Mouse (Mus musculus): Measurements from ENCODE around the gene Fbxw5. TPM values are rescaled to one million over a fixed set of nuclear protein-coding genes. Genes with fewer than 3 reads are reported as not detected.
A peak's percentile ranks its signal among the peaks of the same experiment; 100 is the strongest.

The Fbxw5 gene
- 10 to 100 TPM; 92.0 to 96.2 TPM for total RNA-seq (2021)
- long read RNA-seq, experiment 1, transcript Fbxw5-201 (9 exons, 2,388 nt) = major isoform, 154 of 231 reads
- long read RNA-seq, experiment 1, partial matches to known transcripts = 27 of 231 reads
- long read RNA-seq, experiment 1, other reads (novel, unspliced or antisense) = 49 of 231 reads
- long read RNA-seq, experiment 2, transcript Fbxw5-201 (9 exons, 2,388 nt) = major isoform, 161 of 224 reads
- long read RNA-seq, experiment 2, partial matches to known transcripts = 21 of 224 reads
- long read RNA-seq, experiment 2, other reads (novel, unspliced or antisense) = 40 of 224 reads

DNA sequence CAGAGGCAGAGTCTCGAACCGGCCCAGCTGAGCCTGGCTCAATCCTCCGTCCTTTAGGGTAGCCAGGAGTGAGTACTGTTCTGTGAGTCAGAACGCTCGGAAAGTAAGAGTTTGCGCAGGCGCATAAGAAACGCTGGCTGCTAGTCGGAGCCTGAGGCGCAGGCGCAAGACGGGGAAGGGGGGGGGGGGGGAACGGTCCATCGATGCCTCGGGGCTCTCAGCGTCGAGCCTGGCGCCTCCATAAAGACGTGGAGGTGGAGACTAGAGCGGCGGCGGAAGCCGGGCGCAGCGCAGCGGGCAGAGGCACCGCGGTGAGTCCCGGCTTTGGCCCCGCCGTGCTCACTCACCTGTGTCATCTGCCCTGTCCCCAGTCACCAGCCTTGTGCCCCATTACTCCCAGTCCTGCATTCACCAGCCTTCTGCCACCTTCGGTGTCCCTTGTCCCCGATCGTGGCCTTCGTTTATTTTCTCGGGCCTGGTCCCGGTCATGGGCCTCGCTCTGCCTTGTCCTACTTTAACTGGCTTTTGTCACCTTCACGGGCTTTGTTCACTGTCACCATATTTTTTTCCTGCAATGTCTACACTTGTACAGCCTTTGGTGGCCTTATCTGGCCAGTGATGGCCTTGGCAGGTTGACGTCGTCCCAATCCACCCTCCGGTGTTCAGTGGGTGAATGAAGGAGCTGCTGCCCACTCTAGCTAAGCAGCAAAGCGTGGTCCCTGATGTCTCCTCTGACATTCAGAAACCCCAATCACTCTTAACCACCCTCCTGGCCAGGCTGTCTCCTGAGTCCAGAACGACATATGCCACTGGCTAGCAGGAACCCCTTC, at the start of gene Fbxw5:
TSS of gene Fbxw5 (plus strand) at position 175 of the 830 bp plus-strand sequence.
- intact Hi-C loops (cut with DNase I) = no loop called here
- peak; percentile 85 to 86 for DNase-seq

GRCm38 (mm10) chr2:25450853-25451647, 49.5 kb upstream of the Fbxw5 start:
- intact Hi-C loops (cut with DNase I) = no loop called here
- DNase-seq = no peak

DNA sequence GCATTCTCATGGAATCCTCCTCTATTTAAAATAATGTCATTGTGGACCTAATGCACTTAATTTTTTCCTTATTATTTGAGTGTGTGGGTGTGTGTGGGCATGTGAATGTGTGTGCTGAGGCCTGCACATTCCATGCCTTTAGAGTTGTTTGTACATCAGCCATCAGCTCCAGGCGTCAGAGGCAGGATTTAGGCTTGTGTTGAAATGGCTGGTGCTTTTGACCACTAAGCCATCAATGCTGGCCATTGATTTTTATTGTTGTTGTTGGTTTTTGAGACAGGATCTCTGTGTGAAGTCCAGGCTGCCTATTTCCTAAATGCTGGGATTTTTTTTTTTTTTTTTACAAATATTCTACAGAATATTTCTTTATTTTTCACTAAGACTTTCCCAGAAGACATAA, 47.6 kb upstream of the Fbxw5 start:
- intact Hi-C loops (cut with DNase I) = no loop called here
- DNase-seq = no peak

GRCm38 (mm10) chr2:25456205-25456953, 44.2 kb upstream of the Fbxw5 start, which contains the start of gene Clic3:
Gene Clic3, plus strand, starts transcription at chr2:25456838.
- no peak for DNase-seq
- intact Hi-C loops (cut with DNase I) = no loop called here

DNA sequence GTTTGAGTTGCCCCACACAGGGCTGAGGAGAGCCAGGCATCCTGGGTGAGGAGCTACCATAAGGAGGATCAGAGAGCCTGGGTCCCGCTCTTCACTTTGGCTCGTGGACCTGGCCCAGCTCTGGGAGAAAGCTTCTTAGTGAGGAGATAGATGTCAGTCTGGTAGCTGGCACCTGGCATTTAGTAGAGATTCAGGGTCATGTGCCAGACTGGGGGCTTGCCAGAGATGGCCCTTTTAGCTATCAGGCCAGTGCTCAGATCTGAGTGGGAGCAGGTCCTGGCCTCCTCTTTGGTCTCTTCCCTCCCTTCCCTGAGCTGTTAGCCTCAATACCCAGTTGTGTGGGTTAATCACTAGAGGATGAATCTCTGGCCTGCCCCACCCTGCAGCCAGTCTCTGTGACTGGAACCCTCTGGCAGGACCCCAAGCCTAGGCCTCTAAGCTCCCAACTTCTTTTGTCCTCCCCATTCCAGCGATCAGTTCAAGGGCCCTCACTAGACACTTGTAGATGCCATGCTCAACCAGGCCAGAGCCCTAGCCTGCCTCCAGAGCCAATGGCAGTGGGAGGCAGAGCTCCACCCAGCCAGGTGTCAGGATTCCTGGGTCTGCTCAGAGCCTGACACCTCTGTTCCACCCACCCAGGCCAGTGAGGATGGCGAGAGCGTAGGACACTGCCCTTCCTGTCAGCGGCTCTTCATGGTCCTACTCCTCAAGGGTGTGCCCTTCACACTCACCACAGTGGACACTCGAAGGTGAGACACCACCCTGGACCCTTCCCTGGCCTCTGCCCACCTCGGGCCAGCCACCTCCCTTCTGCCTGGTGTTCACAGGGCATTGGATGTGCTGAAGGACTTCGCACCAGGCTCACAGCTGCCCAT, 43.3 kb upstream of the Fbxw5 start:
- intact Hi-C loops (cut with DNase I) = no loop called here
- no peak for DNase-seq

DNA sequence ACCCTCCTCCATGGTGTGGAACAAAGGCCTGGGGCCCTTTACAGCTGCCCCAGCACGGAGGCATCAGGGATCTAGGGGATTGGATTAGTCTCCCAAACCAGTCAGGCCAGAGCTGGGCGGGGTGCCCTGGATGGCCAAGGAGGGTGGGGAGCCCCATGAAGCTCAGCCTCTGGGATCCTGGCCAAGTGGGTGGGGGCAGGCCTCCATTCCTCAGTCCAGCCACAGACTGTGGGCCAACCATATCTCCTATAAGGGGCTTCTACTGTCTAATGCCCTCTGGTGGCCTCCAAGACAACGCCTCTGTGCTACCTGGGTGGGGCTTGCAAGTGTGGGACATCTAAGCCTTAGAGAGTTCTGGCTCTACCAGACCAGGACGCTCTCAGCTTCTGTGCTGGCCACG, 41.6 kb upstream of the Fbxw5 start:
- intact Hi-C loops (cut with DNase I) = no loop called here
- peak; percentile 63 to 65 for DNase-seq

GRCm38 (mm10) chr2:25460135-25460534, 40.4 kb upstream of the Fbxw5 start:
- intact Hi-C loops (cut with DNase I) = no loop called here
- DNase-seq = peak; percentile 29 to 36

- intact Hi-C loops (cut with DNase I) = no loop called here
- peak; percentile 89 to 90 for DNase-seq
Measured at GRCm38 (mm10) chr2:25460551-25461309, 39.8 kb upstream of the Fbxw5 start, which contains the start of gene Paxx. Gene Paxx, minus strand, starts transcription at chr2:25461094.

DNA sequence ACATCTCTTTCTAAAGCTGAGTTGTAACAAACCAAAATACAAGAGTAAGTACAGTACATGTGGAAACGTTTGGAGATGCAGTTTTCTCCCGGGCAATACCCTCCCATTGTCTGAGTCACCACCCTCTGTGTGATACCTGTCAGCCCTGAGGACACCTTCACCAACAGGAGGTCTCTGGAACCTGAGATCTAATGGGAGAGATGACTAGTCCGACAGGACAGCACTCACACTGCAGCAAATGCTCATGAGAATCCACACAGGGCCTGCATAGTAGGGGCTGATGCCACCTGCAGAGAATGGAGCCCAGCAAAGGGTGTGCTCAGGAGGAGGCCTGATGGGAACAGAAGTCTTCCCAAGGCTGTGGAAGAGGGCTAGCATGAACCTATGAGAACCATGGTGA, 39.1 kb upstream of the Fbxw5 start:
- intact Hi-C loops (cut with DNase I) = no loop called here
- DNase-seq = no peak

DNA sequence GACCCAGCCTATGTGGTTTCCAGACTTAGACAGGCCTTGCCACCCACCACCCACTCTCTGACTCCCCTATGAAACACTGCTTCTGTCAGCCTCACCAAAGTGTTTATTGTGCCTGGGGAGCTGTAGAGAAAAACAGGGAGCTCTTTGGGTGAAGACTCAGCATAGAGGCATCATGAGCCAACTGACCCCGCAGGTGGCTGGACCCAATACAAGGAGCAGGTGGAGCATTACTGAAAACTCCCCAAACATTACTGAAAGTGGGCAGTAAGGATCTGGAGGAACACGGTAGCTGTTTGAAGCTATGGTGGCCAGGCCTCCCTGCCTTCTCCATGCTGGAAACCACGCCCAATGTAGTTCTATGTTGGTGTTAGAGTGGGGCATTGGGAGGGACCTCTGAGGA, 36.9 kb upstream of the Fbxw5 start:
- intact Hi-C loops (cut with DNase I) = no loop called here
- no peak for DNase-seq

- intact Hi-C loops (cut with DNase I) = no loop called here
- no peak for DNase-seq
Measured at GRCm38 (mm10) chr2:25465256-25465655, 35.3 kb upstream of the Fbxw5 start.

GRCm38 (mm10) chr2:25465816-25466635, 34.5 kb upstream of the Fbxw5 start:
- intact Hi-C loops (cut with DNase I) = no loop called here

DNA sequence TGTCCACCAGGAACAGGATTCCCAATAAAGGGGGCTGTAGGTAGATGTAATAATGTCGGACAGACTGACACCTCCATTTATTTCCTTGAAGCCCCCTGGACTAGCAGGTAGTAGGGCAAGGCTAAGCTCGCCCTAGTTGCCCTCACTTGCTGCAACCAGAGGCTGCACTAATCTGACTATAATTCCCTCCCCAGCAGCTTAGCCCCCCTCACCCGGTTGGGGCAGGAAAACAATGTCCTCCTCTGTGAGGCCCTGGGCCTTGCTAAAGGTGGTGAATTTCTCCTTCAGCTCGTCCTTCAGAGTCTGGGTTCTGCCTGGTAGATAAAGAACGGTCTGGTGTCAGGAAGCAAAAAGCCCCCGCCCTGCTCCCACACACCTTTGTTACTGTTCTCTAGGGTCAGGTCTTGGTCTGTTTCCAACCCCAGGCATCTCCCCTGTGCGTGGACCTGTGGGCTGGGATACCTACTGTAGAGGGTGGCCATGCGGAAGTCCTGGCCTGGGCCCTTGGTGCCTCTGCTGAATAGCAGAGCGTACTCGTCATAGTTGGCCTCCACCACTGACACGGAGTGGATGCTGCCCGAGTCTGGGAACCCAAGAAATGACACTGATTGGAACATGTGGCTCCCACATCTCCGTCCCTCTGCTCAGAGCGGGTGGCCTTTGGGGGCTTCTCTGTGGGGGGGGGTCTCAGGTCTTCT, 32.8 kb upstream of the Fbxw5 start:
- DNase-seq = peak in 1 of 2 experiments; percentile 42
- intact Hi-C loops (cut with DNase I) = no loop called here

More at GRCm38 (mm10) chr2:25465816-25466635, 34.5 kb upstream of the Fbxw5 start:
- no peak for DNase-seq

- peak; percentile 49 to 65 for DNase-seq
- intact Hi-C loops (cut with DNase I) = no loop called here
Measured at GRCm38 (mm10) chr2:25468962-25469915, 31.3 kb upstream of the Fbxw5 start.

GRCm38 (mm10) chr2:25469969-25470368, 30.6 kb upstream of the Fbxw5 start, which contains the start of gene Ptgds:
Gene Ptgds, minus strand, starts transcription at chr2:25470046.
- no peak for DNase-seq
- intact Hi-C loops (cut with DNase I) = no loop called here

DNA sequence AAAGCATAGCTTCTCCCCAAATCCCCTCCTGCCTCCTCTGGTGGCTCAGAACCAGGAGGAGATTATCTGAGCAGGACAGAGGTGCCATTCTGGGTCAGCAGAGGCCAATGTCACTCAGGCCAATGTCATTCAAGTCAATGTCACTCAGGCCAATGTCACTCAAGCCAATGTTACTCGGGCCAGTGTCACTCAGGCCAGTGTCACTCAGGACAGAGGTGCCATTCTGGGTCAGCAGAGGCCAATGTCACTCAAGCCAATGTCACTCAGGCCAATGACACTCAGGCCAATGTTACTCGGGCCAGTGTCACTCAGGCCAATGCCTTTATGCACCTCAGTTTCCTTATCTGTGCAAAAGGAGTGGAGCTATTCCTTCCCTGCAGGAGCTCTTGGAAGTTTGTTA, 28.0 kb upstream of the Fbxw5 start:
- no peak for DNase-seq
- intact Hi-C loops (cut with DNase I) = no loop called here
